Mouse (Mus musculus) left cerebral cortex, postnatal 14 days (tissue): ENCODE measurements at regions not wholly inside any gene's neighbourhood (a gene's known extent, or its start where the extent isn't known, plus 50 kb on each side); places are given as distances from the start of the nearest gene placed in this dataset.

Experiments
- DNase-seq, 2 experiments: peaks; one replicate each; pipeline ENCODE4 v3.0.0; 2021 to 2022; ENCODE audit warnings: low spot score in 2 of 2, mixed read lengths in 1 of 2
- intact Hi-C: fragments of 180-260 bp; cut with DNase I; formaldehyde crosslinking; loops from one replicate; pipeline ENCODE4 v1.15.1; 2025
- microRNA-seq, 2 experiments: library from miRNA; unstranded; fragments of <30 nt; microRNA quantifications; one replicate each; pipeline ENCODE4 v1.2.0; 2022

DNA sequence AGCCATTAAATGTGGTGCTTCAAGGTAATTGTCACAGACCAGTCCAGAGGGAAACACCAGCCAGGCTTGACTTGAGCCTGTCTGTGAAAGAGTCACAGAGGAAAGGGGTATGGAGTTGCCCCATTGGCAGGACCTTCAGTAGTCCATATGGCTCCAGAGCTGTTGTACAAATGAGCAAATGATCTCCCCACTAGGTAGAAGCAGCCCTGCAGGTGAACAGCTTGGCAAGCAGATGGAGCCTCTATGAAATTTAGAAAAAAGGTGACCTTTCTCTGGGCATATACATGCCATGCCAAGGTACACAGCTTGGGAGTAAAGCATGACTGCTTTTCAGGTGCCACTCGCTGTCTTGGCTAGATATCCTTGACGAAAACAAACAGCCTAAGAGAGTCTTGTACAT, 938.4 kb downstream of the Stpg2 start:
- no peak for DNase-seq
- intact Hi-C loops, result no loop called here

- DNase-seq, result peak; percentile 4 to 5
- intact Hi-C loops, result no loop called here
Observed at GRCm38 (mm10) chr3:140147158-140147933, 941.9 kb downstream of the Stpg2 start.

DNA sequence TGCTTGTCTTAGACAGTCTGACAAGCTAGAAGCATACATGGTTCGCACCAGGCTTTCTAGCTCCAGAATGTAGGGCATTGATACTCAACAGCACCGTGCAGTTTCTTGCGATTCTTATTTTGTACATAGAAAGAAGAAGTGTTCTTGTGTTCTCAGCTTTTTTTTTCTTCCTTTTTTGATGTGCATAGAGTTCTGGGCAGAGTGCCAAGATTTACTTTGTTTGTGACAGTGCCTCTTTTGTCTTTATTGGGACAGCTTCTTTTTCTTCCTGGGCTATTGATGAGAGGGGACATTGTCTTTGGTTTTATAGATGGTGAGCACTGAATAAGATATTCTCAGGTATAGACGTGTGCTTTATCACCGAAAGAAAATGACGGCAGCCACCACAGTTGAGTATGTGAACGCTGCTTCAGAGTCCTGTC, 945.0 kb downstream of the Stpg2 start:
- intact Hi-C loops, result no loop called here
- peak; percentile 37 to 39 for DNase-seq

DNA sequence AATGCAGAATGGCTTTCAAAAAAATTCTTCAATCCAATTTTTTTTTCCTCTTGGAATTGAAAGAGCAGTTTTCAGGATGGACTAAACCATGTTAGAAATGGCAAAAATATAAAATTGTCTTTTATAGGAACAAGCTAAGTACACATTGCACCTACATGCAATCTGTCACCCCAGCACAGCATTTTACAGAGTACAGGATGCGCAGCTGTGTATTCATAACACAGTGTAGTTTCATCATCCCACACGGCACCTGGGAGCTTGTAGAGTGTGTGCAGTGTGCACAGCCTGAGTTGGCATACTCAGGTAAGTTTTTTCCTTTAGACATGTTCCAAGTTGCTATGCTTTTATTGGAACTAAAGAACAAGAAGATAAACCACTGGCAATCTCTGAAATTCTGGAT, 974.0 kb downstream of the Stpg2 start:
- intact Hi-C loops, result no loop called here
- peak; percentile 48 to 57 for DNase-seq

GRCm38 (mm10) chr3:140182690-140183089, 977.2 kb downstream of the Stpg2 start:
- intact Hi-C loops, result loop anchor here (10.0 kb wide), 1 partner anchor 1282 kb away; the partner anchor contains the start of gene Unc5c
- peak in 1 of 2 experiments; percentile 3 for DNase-seq

DNA sequence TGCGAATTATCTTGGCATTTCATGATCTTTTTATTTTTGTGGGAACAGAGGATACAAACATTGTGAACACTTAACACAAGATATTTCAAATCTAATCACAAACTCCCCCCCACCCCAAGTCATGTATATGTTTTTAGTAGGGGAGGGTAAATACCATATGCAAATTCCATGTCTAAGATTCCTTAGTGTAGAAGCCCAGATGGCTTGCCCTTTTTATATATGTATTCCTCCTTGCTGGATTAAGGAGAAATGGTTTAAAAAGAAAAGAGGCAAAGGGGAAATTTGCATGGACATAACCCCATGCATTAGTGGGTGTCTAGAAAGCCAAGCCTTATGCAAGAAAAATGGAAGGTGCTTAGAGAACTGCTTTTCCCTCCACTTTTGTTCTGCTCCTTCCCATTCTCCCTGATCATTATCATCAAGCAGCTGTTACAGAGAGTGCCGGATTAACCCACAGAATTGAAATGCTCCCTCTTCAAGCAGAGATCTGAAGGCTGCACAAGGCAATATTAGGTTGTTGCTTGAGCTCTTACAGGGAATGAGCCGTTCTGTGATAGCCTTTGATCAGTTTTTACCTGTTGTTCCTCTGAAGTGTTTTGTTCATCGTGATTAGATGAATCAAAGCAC, 979.5 kb downstream of the Stpg2 start:
- intact Hi-C loops, result loop anchor here (10.0 kb wide), 1 partner anchor 1280 kb away; the partner anchor contains the start of gene Unc5c

GRCm38 (mm10) chr3:140205914-140206313, 1000.4 kb downstream of the Stpg2 start:
- intact Hi-C loops, result no loop called here
- no peak for DNase-seq

More for the DNA sequence above, 979.5 kb downstream of the Stpg2 start:
- DNase-seq, result no peak

GRCm38 (mm10) chr3:140221478-140221877, 990.7 kb downstream of the Pdha2 start:
- intact Hi-C loops, result no loop called here
- DNase-seq, result no peak

GRCm38 (mm10) chr3:140230712-140231111, 981.4 kb downstream of the Pdha2 start:
- no peak for DNase-seq
- intact Hi-C loops, result no loop called here

GRCm38 (mm10) chr3:140233144-140233543, 979.0 kb downstream of the Pdha2 start:
- intact Hi-C loops, result no loop called here
- DNase-seq, result no peak

GRCm38 (mm10) chr3:140233809-140234208, 978.3 kb downstream of the Pdha2 start:
- no peak for DNase-seq
- intact Hi-C loops, result no loop called here

DNA sequence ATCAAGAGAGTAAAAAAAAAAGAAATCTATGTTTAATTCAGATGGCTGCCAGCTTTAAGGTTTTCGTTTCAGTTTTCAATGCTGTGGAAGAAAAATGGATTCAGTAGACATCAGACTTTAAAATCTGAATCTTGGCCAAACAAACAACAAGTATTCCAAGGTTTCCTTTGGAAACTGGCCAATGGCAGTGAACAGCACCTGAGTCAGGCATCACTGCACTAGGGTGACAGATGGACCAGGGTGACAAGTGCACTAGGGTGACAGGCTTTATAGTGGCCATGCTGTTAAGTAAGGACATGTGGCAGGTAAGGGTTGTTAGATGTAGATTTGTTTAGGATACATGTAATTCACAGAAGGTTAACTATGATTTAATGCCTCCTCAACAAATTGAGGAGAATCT, 972.9 kb downstream of the Pdha2 start:
- DNase-seq, result no peak
- intact Hi-C loops, result no loop called here

Small RNAs in the stretch of these regions (microRNA-seq; reads per million reads assigned to microRNA genes)
- 13.5 to 22.4 reads per million in 2 experiments for gene Mir7j
